Mouse (Mus musculus): Measurements from ENCODE around the gene Olfr1136. TPM values are rescaled to one million over a fixed set of nuclear protein-coding genes. Genes with fewer than 3 reads are reported as not detected.

The Olfr1136 gene
- polyA plus RNA-seq (2012; rRNA removed), result not detected in 2 replicates

GRCm38 (mm10) chr2:87693847-87694246 is at the start of gene Olfr1136:
Olfr1136 (minus strand) TSS chr2:87693947.
- no peak for DNase-seq (ENCODE audit: low spot score)

GRCm38 (mm10) chr2:87743452-87743851 is 49.7 kb upstream of the Olfr1136 start, which contains the start of gene Olfr1140:
Olfr1140 (plus strand) TSS chr2:87743752.
- no peak for DNase-seq (ENCODE audit: low spot score)

- no peak for DNase-seq (ENCODE audit: low spot score)
These were observed 46.1 kb upstream of the Olfr1136 start, which contains the start of gene Olfr1138 for GRCm38 (mm10) chr2:87739878-87740277. Olfr1138 (minus strand) TSS chr2:87739978.

- no peak for DNase-seq (ENCODE audit: low spot score)
These were observed 19.3 kb upstream of the Olfr1136 start, which contains the start of gene Olfr1137 for GRCm38 (mm10) chr2:87713079-87713478. Olfr1137 (minus strand) TSS chr2:87713179.

- no peak for DNase-seq (ENCODE audit: low spot score)
These were observed 20.2 kb downstream of the Olfr1136 start, which contains the start of gene Olfr1135 for GRCm38 (mm10) chr2:87673564-87673963. Olfr1135 (minus strand) TSS chr2:87673664.

- DNase-seq (ENCODE audit: low spot score), result no peak
These were observed 35.4 kb downstream of the Olfr1136 start, which contains the start of gene Olfr1134 for GRCm38 (mm10) chr2:87658360-87658759. Olfr1134 (minus strand) TSS chr2:87658460.

GRCm38 (mm10) chr2:87647274-87647673 is 46.5 kb downstream of the Olfr1136 start, which contains the start of gene Olfr1133:
Olfr1133 (minus strand) TSS chr2:87647374.
- no peak for DNase-seq (ENCODE audit: low spot score)

Other genes with a start within 250 kb of the Olfr1136 start
- gene Olfr1126, start 240.0 kb downstream of the Olfr1136 start, polyA plus RNA-seq (2012; rRNA removed), result not detected in 2 replicates
- gene Pramel7, start 196.9 kb downstream of the Olfr1136 start, polyA plus RNA-seq (2012; rRNA removed), result not detected in 2 replicates
- gene Pramel6, start 187.4 kb downstream of the Olfr1136 start, polyA plus RNA-seq (2012; rRNA removed), result not detected in 2 replicates
- not detected in 2 replicates for gene Olfr153, start 162.2 kb downstream of the Olfr1136 start, polyA plus RNA-seq (2012; rRNA removed)
- not detected in 2 replicates for gene Olfr1128, start 148.4 kb downstream of the Olfr1136 start, polyA plus RNA-seq (2012; rRNA removed)
- not detected in 2 replicates for gene Olfr1129, start 120.0 kb downstream of the Olfr1136 start, polyA plus RNA-seq (2012; rRNA removed)
- gene Olfr1130, start 87.7 kb downstream of the Olfr1136 start, polyA plus RNA-seq (2012; rRNA removed), result not detected in 2 replicates
- not detected in 2 replicates for gene Olfr1131, start 66.8 kb downstream of the Olfr1136 start, polyA plus RNA-seq (2012; rRNA removed)
- gene Olfr1132, start 56.4 kb downstream of the Olfr1136 start, polyA plus RNA-seq (2012; rRNA removed), result not detected in 2 replicates
- gene Olfr1133, start 46.6 kb downstream of the Olfr1136 start, polyA plus RNA-seq (2012; rRNA removed), result not detected in 2 replicates
- gene Olfr1134, start 35.5 kb downstream of the Olfr1136 start, polyA plus RNA-seq (2012; rRNA removed), result not detected in 2 replicates
- not detected in 2 replicates for gene Olfr1135, start 20.3 kb downstream of the Olfr1136 start, polyA plus RNA-seq (2012; rRNA removed)
- not detected in 2 replicates for gene Olfr1137, start 19.2 kb upstream of the Olfr1136 start, polyA plus RNA-seq (2012; rRNA removed)
- gene Olfr1138, start 46.0 kb upstream of the Olfr1136 start, polyA plus RNA-seq (2012; rRNA removed), result not detected in 2 replicates
- not detected in 2 replicates for gene Olfr1140, start 49.8 kb upstream of the Olfr1136 start, polyA plus RNA-seq (2012; rRNA removed)
- gene Olfr1141, start 60.0 kb upstream of the Olfr1136 start, polyA plus RNA-seq (2012; rRNA removed), result not detected in 2 replicates
- gene Olfr152, start 85.5 kb upstream of the Olfr1136 start, polyA plus RNA-seq (2012; rRNA removed), result not detected in 2 replicates
- not detected in 2 replicates for gene Olfr1143, start 106.6 kb upstream of the Olfr1136 start, polyA plus RNA-seq (2012; rRNA removed)
- not detected in 2 replicates for gene Olfr1145, start 115.9 kb upstream of the Olfr1136 start, polyA plus RNA-seq (2012; rRNA removed)
- gene Olfr1148, start 136.6 kb upstream of the Olfr1136 start, polyA plus RNA-seq (2012; rRNA removed), result not detected in 2 replicates
- not detected in 2 replicates for gene Olfr1150-ps1, start 150.0 kb upstream of the Olfr1136 start, polyA plus RNA-seq (2012; rRNA removed)
- gene Olfr1151, start 161.9 kb upstream of the Olfr1136 start, polyA plus RNA-seq (2012; rRNA removed), result not detected in 2 replicates
- gene Olfr1152, start 172.5 kb upstream of the Olfr1136 start, polyA plus RNA-seq (2012; rRNA removed), result not detected in 2 replicates
- not detected in 2 replicates for gene Olfr1153, start 201.0 kb upstream of the Olfr1136 start, polyA plus RNA-seq (2012; rRNA removed)
- gene Olfr1154, start 211.2 kb upstream of the Olfr1136 start, polyA plus RNA-seq (2012; rRNA removed), result not detected in 2 replicates

All from urinary bladder, adult 2 months (tissue).